Mouse (Mus musculus) embryonic facial prominence, embryonic 15.5 days (tissue): ENCODE measurements around the gene Mylk3. TPM values are rescaled to one million over a fixed set of nuclear protein-coding genes. Genes with fewer than 3 reads are reported as not detected.

Experiments
- ATAC-seq: fragments of 200-750 bp; cut with Nextera tagmentation; 2 replicates; pipeline ENCODE4 v1.8.0; 2017; ENCODE audit warnings: low read depth, moderate TSS enrichment; ENCODE audit not compliant: insufficient number of reproducible peaks, low FRiP score, low TSS enrichment
- H3K27ac ChIP-seq: fragments of 300-500 bp; sonication (generic); replicated peaks from 2 replicates; pipeline ENCODE4 v1.5.1; 2015; ENCODE audit warnings: mild to moderate bottlenecking, inconsistent platforms
- H3K27me3 ChIP-seq: fragments of 300-500 bp; sonication (generic); 2 replicates; pipeline ENCODE4 v1.6.1; 2015; ENCODE audit warnings: inconsistent platforms
- H3K36me3 ChIP-seq: fragments of 300-500 bp; sonication (generic); 2 replicates; pipeline ENCODE4 v1.6.1; 2015; ENCODE audit warnings: mild to moderate bottlenecking, inconsistent platforms
- H3K4me1 ChIP-seq: fragments of 300-500 bp; sonication (generic); 2 replicates; pipeline ENCODE4 v1.6.1; 2015; ENCODE audit warnings: inconsistent platforms
- H3K4me2 ChIP-seq: fragments of 300-500 bp; sonication (generic); replicated peaks from 2 replicates; pipeline ENCODE4 v1.6.1; 2015; ENCODE audit warnings: mild to moderate bottlenecking, inconsistent platforms
- H3K4me3 ChIP-seq: fragments of 300-500 bp; sonication (generic); replicated peaks from 2 replicates; pipeline ENCODE4 v1.5.1; 2015; ENCODE audit warnings: mild to moderate bottlenecking, inconsistent platforms
- H3K9ac ChIP-seq: fragments of 300-500 bp; sonication (generic); 2 replicates; pipeline ENCODE4 v1.6.1; 2015; ENCODE audit warnings: inconsistent platforms
- H3K9me3 ChIP-seq: fragments of 300-500 bp; sonication (generic); replicated peaks from 2 replicates; pipeline ENCODE4 v1.6.1; 2016; ENCODE audit warnings: inconsistent platforms
- WGBS: fragments of 180-500 bp; shearing (Covaris S2); methylation state at CpG from one replicate; pipeline ENCODE4 v1.1.7; 2015; 5-methylcytosine and 5-hydroxymethylcytosine counted together
- polyA plus RNA-seq: library from polyadenylated mRNA; unstranded; fragments of >200 nt; fragmentation: Nextera tagmentation; extraction: Ambion mirVana; gene quantifications from 2 replicates; pipeline ENCODE4 v1.2.1, GENCODE M21; 2015

Gene Mylk3
- polyA plus RNA-seq, 1 experiment from 2014 or later: 4.0 TPM

DNA sequence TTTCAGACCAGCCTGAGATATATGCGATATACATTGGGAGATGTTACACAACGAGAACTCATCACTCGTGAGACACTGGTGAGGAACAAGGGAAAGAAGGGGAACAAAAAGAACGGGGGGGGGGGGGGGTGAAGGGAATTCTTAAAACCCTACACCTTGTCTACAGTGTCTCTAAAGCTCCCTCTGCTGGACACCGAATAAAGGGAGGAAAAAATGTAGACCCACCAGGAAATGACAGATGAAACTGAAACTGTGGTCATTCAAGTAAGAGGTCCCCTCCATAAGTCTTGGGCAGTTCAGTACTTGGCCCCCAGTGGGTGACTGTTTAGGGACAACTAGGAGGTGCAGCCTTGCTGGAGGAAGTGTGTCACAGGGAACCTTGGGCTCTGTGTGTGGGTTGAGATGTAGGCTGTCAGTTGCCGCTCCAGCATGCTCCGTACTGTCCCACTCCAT is 21.9 kb upstream of the Mylk3 start:
- H3K9ac ChIP-seq: no peak overlapping the region
- H3K4me1 ChIP-seq: no peaks in the 10 kb centered on the region
- H3K27ac ChIP-seq: no peak overlapping the region
- H3K9me3 ChIP-seq: no peaks in the 10 kb centered on the region
- H3K36me3 ChIP-seq: no peaks in the 10 kb centered on the region; the same call in 1 of the 2 replicates
- H3K27me3 ChIP-seq: no peaks in the 10 kb centered on the region
- H3K4me2 ChIP-seq: no peak overlapping the region
- WGBS: 55% methylated on average over 7 of the region's 7 CpGs
- no peak overlapping the region for H3K4me3 ChIP-seq
- 0 out of 2 replicates have a peak, but pooled peaks have one; percentile 19 for ATAC-seq

DNA sequence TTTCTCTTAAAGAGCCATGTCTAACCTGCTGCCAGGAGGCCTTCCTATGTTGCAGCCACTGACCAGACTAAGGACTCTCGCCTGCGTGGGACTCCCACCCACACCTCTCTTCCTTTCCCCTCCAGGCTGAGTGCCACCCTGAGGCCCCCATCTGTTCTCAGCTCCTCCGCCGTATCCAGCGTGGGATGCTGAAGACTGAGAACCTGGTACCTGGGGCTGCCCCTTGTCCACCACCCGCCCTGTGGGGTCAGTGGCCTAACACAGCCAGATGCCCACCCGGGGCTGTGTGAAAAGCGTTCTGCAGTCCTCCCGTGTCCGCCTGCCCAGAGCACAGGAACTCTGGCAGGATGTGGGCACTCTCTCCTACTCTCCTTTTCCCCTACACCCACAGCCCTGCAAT is 19.8 kb upstream of the Mylk3 start:
- H3K27me3 ChIP-seq: no peaks in the 10 kb centered on the region
- no peaks in the 10 kb centered on the region; the same call in 1 of the 2 replicates for H3K36me3 ChIP-seq
- H3K4me2 ChIP-seq: no peak overlapping the region
- no peak for ATAC-seq
- no peaks in the 10 kb centered on the region for H3K9me3 ChIP-seq
- 73% methylated on average over 10 of the region's 10 CpGs for WGBS
- no peak overlapping the region for H3K27ac ChIP-seq
- H3K4me3 ChIP-seq: no peak overlapping the region
- no peaks in the 10 kb centered on the region for H3K4me1 ChIP-seq
- H3K9ac ChIP-seq: no peak overlapping the region

GRCm38 (mm10) chr8:85405418-85405817 is 19.3 kb upstream of the Mylk3 start:
- 58% methylated on average over 3 of the region's 3 CpGs for WGBS
- ATAC-seq: no peak

DNA sequence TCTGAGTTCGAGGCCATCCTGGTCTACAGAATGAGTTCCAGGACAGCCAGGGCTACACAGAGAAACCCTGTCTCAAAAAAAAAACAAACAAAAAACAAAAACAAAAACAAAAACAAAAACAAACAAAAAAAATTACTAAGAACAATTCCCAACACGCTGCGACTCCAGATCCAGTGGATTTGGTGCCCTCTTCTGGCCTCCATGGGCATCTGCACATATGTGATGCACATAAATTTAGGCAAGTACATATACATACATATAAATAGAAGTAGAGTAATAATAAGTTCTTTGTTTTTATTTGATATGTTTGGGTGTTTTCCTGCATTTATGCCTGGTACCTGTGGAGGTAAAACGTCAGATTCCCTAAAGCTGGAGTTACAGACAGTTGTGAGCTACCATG is 12.4 kb upstream of the Mylk3 start:
- no peak overlapping the region for H3K27ac ChIP-seq
- WGBS: 86% methylated on average over 4 of the region's 4 CpGs
- no peaks in the 10 kb centered on the region for H3K4me1 ChIP-seq
- H3K36me3 ChIP-seq: no peaks in the 10 kb centered on the region
- H3K9ac ChIP-seq: no peak overlapping the region
- H3K4me3 ChIP-seq: no peak overlapping the region
- H3K4me2 ChIP-seq: no peak overlapping the region
- H3K9me3 ChIP-seq: no peaks in the 10 kb centered on the region
- ATAC-seq: no peak
- H3K27me3 ChIP-seq: no peaks in the 10 kb centered on the region

More at GRCm38 (mm10) chr8:85405418-85405817, 19.3 kb upstream of the Mylk3 start:
- Histone ChIP-seq H3K9ac (no peak overlapping the region), H3K27me3 (no peaks in the 10 kb centered on the region), H3K4me3 (no peak overlapping the region), H3K4me1 (no peaks in the 10 kb centered on the region), H3K4me2 (no peak overlapping the region), H3K36me3 (no peaks in the 10 kb centered on the region), H3K27ac (no peak overlapping the region), H3K9me3 (no peaks in the 10 kb centered on the region)

- ATAC-seq: no peak
- no peak overlapping the region for H3K9ac ChIP-seq
- H3K4me1 ChIP-seq: no peaks in the 10 kb centered on the region
Measured at GRCm38 (mm10) chr8:85397508-85397907, 11.4 kb upstream of the Mylk3 start.

GRCm38 (mm10) chr8:85396432-85397079 is 10.4 kb upstream of the Mylk3 start:
- H3K9me3 ChIP-seq: no peaks in the 10 kb centered on the region

More at GRCm38 (mm10) chr8:85397508-85397907, 11.4 kb upstream of the Mylk3 start:
- H3K4me2 ChIP-seq: no peak overlapping the region
- no peak overlapping the region for H3K4me3 ChIP-seq
- H3K27me3 ChIP-seq: no peaks in the 10 kb centered on the region
- H3K36me3 ChIP-seq: no peaks in the 10 kb centered on the region
- 46% methylated on average over 5 of the region's 5 CpGs for WGBS
- no peaks in the 10 kb centered on the region for H3K9me3 ChIP-seq
- no peak overlapping the region for H3K27ac ChIP-seq

DNA sequence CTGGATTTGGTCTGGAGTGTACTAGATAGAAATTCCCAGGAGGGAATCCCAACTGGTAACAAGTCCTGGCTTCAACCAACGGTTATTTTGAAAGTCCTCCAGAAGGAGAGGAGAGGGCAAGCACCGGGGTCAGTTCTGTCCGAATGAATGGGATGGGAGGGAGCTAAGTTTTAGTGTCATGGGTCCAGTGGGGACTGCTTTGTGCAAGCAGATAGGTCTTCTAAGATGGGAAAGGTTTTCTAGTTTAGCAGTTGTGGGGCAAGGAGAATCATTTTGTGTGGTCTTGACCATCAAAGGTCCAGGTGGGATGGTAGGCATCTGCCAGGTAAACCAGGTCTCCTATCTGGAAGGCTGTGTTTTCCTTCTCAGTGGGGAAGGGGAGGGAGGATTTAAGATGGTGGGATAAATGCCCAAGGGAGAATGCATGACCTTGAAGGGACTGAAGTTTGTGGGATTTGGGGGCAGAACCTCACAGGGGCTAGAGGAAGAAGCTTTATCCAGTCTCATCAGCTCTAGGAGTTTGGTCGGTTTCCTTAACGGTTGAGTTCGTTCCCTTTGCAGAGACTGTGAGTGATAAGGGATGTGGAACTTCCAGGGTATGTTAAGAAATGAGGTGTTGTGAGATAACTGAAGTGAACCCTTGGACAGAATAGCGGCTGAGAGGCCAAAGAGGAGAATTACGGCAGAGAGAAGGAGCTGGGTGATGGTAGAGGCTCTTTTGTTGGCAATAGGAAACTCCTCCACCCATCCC is 9.7 kb upstream of the Mylk3 start:
- Histone ChIP-seq H3K36me3 (no peaks in the 10 kb centered on the region), H3K4me3 (no peak overlapping the region), H3K9ac (no peak overlapping the region), H3K27ac (no peak overlapping the region), H3K9me3 (no peaks in the 10 kb centered on the region), H3K4me2 (no peak overlapping the region), H3K27me3 (no peaks in the 10 kb centered on the region), H3K4me1 (no peaks in the 10 kb centered on the region)
- ATAC-seq: no peak
- WGBS: 84% methylated on average over 8 of the region's 8 CpGs

More at GRCm38 (mm10) chr8:85396432-85397079, 10.4 kb upstream of the Mylk3 start:
- H3K27ac ChIP-seq: no peak overlapping the region
- H3K4me2 ChIP-seq: no peak overlapping the region
- H3K27me3 ChIP-seq: no peaks in the 10 kb centered on the region
- no peak overlapping the region for H3K4me3 ChIP-seq
- H3K9ac ChIP-seq: no peak overlapping the region
- H3K36me3 ChIP-seq: no peaks in the 10 kb centered on the region
- ATAC-seq: no peak
- WGBS: 78% methylated on average over 5 of the region's 5 CpGs
- H3K4me1 ChIP-seq: no peaks in the 10 kb centered on the region

DNA sequence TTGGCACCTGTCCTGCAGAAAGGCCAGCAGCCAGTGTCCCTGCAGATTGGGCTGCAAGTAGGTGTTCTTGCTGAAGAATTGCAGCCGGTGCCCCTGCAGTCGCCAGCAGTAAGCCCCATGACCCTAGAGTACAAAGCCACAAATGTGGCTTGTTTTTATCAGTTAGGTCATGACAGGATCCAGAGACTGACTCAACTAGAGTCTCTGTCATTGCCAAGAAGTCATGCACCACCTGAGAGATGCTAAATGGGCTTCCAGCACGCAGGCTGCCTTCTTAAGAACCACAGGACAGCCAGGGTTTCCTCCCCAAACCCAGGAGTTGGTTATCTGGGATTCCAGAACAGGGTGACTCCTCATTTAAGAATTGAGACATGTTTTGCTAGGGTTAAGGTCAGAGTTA is 8.9 kb upstream of the Mylk3 start:
- Histone ChIP-seq H3K4me2 (no peak overlapping the region), H3K9me3 (no peaks in the 10 kb centered on the region), H3K27me3 (no peaks in the 10 kb centered on the region), H3K36me3 (no peaks in the 10 kb centered on the region), H3K4me1 (no peaks in the 10 kb centered on the region), H3K27ac (no peak overlapping the region), H3K4me3 (no peak overlapping the region), H3K9ac (no peak overlapping the region)
- WGBS: 73% methylated on average over 3 of the region's 3 CpGs
- ATAC-seq: no peak

DNA sequence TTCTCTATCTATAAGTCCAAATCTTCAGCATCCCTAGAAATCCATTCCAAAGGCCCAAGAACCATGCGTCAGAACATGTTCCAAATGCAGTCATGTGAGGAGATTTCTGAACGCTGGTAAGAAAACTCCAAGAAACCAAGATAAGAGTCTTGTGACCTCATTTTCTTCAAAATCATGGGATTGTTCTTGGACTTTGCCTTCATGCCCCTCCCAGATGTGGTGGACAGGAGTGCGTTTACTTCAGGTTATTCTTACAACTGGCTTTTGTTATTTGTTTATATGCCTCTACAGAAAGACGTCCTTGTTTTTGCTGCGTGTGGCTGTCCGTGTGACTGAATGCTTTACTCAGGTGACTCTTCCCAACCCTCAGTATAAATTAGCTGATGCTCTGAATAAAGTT is 7.1 kb upstream of the Mylk3 start:
- no peaks in the 10 kb centered on the region for H3K9me3 ChIP-seq
- H3K27ac ChIP-seq: no peak overlapping the region
- no peaks in the 10 kb centered on the region for H3K36me3 ChIP-seq
- H3K9ac ChIP-seq: no peak overlapping the region
- no peaks in the 10 kb centered on the region for H3K27me3 ChIP-seq
- no peaks in the 10 kb centered on the region for H3K4me1 ChIP-seq
- H3K4me3 ChIP-seq: no peak overlapping the region
- no peak overlapping the region for H3K4me2 ChIP-seq
- WGBS: 88% methylated on average over 6 of the region's 6 CpGs
- no peak for ATAC-seq

DNA sequence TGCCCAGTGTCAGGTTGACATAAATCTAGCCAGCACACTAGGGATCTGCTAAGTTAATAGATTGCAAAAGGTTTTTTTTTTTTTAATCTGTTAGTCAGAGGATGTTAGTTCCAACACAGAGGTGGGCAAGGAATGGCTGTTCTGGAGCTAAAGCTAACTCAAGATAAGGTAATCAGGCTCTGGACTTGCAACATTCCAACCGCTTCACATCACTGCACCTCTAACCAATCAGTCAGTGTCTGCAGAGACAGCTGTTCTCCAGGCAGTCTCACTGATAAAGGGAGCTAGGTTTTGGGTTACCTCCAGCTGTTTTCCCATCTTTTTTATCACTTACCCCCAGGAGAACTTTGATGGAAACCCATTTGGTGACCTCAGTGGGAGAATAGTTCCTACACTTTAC is 5.3 kb upstream of the Mylk3 start:
- Histone ChIP-seq H3K9ac (no peak overlapping the region), H3K4me1 (no peaks in the 10 kb centered on the region), H3K4me3 (no peak overlapping the region), H3K4me2 (no peak overlapping the region), H3K36me3 (no peaks in the 10 kb centered on the region), H3K27me3 (no peaks in the 10 kb centered on the region), H3K27ac (no peak overlapping the region), H3K9me3 (no peaks in the 10 kb centered on the region)
- ATAC-seq: no peak
- WGBS: 78% methylated on average over 1 of the region's 1 CpGs

- WGBS: 48% methylated on average over 4 of the region's 4 CpGs
Measured at GRCm38 (mm10) chr8:85381926-85382325, 4.2 kb downstream of the Mylk3 start.

More at GRCm38 (mm10) chr8:85381926-85382325, 4.2 kb downstream of the Mylk3 start:
- H3K4me1 ChIP-seq: peaks cover 24% of the 10 kb centered on the region; the same call in 1 of the 2 replicates
- no peak overlapping the region for H3K4me2 ChIP-seq
- no peaks in the 10 kb centered on the region for H3K36me3 ChIP-seq
- H3K27ac ChIP-seq: no peak overlapping the region
- no peak overlapping the region for H3K9ac ChIP-seq
- H3K27me3 ChIP-seq: no peaks in the 10 kb centered on the region
- H3K4me3 ChIP-seq: no peak overlapping the region
- H3K9me3 ChIP-seq: no peaks in the 10 kb centered on the region
- ATAC-seq: no peak
